Mouse (Mus musculus) limb, embryonic 10.5 days (tissue): ENCODE data around the gene Cpeb4. TPM values are rescaled to one million over a fixed set of nuclear protein-coding genes. Genes with fewer than 3 reads are reported as not detected.

Source experiments
- DNase-seq: peaks from one replicate; pipeline ENCODE4 v3.0.0-alpha.2; 2017; ENCODE audit warnings: low spot score
- H3K27ac ChIP-seq: fragments of 300-500 bp; sonication (generic); 2 replicates; pipeline ENCODE4 v1.5.1; 2016; ENCODE audit warnings: mild to moderate bottlenecking
- H3K27me3 ChIP-seq: fragments of 300-500 bp; sonication (generic); 2 replicates; pipeline ENCODE4 v1.6.1; 2016; ENCODE audit warnings: low read depth, mild to moderate bottlenecking; ENCODE audit not compliant: poor library complexity, severe bottlenecking
- H3K36me3 ChIP-seq: fragments of 300-500 bp; sonication (generic); 2 replicates; pipeline ENCODE4 v1.6.1; 2016; ENCODE audit warnings: mild to moderate bottlenecking, moderate library complexity
- H3K4me1 ChIP-seq: fragments of 300-500 bp; sonication (generic); 2 replicates; pipeline ENCODE4 v1.6.1; 2016
- H3K4me3 ChIP-seq: fragments of 300-500 bp; sonication (generic); 2 replicates; pipeline ENCODE4 v1.5.1; 2016; ENCODE audit warnings: mild to moderate bottlenecking, moderate library complexity
- H3K9me3 ChIP-seq: fragments of 300-500 bp; sonication (generic); replicated peaks from 2 replicates; pipeline ENCODE4 v1.6.1; 2016; ENCODE audit warnings: mild to moderate bottlenecking
- WGBS: fragments of 180-500 bp; shearing (Covaris S2); methylation state at CpG from one replicate; pipeline ENCODE4 v1.1.7; 2016; 5-methylcytosine and 5-hydroxymethylcytosine counted together
- polyA plus RNA-seq: library from polyadenylated mRNA; unstranded; fragments of >200 nt; fragmentation: Nextera tagmentation; extraction: Ambion mirVana; gene quantifications from 2 replicates; pipeline ENCODE4 v1.2.1, GENCODE M21; 2016

The Cpeb4 gene
- polyA plus RNA-seq, 1 experiment from 2014 or later, result 1.7 TPM

GRCm38 (mm10) chr11:31888229-31888628, 16.2 kb downstream of the Cpeb4 start:
- Histone ChIP-seq H3K36me3 (no peaks in the 10 kb centered on the region), H3K27me3 (no peaks in the 10 kb centered on the region), H3K4me3 (no peak overlapping the region), H3K9me3 (no peaks in the 10 kb centered on the region), H3K27ac (no peak overlapping the region), H3K4me1 (no peaks in the 10 kb centered on the region)
- 87% methylated on average over 1 of the region's 1 CpGs for WGBS
- DNase-seq, result no peak

GRCm38 (mm10) chr11:31892152-31892551, 20.1 kb downstream of the Cpeb4 start:
- no peaks in the 10 kb centered on the region for H3K4me1 ChIP-seq
- no peaks in the 10 kb centered on the region for H3K36me3 ChIP-seq
- no peak overlapping the region for H3K4me3 ChIP-seq
- DNase-seq, result no peak
- 59% methylated on average over 3 of the region's 3 CpGs for WGBS
- H3K9me3 ChIP-seq, result no peaks in the 10 kb centered on the region
- H3K27ac ChIP-seq, result no peak overlapping the region
- H3K27me3 ChIP-seq, result no peaks in the 10 kb centered on the region

GRCm38 (mm10) chr11:31893639-31894038, 21.6 kb downstream of the Cpeb4 start:
- H3K27me3 ChIP-seq, result no peaks in the 10 kb centered on the region
- H3K9me3 ChIP-seq, result no peaks in the 10 kb centered on the region
- no peak overlapping the region for H3K27ac ChIP-seq
- no peak overlapping the region for H3K4me3 ChIP-seq
- H3K4me1 ChIP-seq, result no peaks in the 10 kb centered on the region
- no peaks in the 10 kb centered on the region for H3K36me3 ChIP-seq
- no peak for DNase-seq
- 91% methylated on average over 2 of the region's 2 CpGs for WGBS

GRCm38 (mm10) chr11:31896065-31896792, 24.2 kb downstream of the Cpeb4 start:
- no peak overlapping the region for H3K27ac ChIP-seq

GRCm38 (mm10) chr11:31896905-31897304, 24.9 kb downstream of the Cpeb4 start:
- H3K4me1 ChIP-seq, result peaks cover 10% of the 10 kb centered on the region

More at GRCm38 (mm10) chr11:31896065-31896792, 24.2 kb downstream of the Cpeb4 start:
- H3K4me1 ChIP-seq, result peaks cover 10% of the 10 kb centered on the region
- no peaks in the 10 kb centered on the region for H3K36me3 ChIP-seq
- no peak for DNase-seq
- H3K9me3 ChIP-seq, result no peaks in the 10 kb centered on the region
- WGBS, result 75% methylated on average over 4 of the region's 4 CpGs
- no peak overlapping the region for H3K4me3 ChIP-seq
- H3K27me3 ChIP-seq, result no peaks in the 10 kb centered on the region

GRCm38 (mm10) chr11:31899166-31899565, 27.2 kb downstream of the Cpeb4 start:
- Histone ChIP-seq H3K4me3 (no peak overlapping the region), H3K36me3 (no peaks in the 10 kb centered on the region), H3K9me3 (no peaks in the 10 kb centered on the region), H3K4me1 (peaks cover 10% of the 10 kb centered on the region), H3K27ac (no peak overlapping the region), H3K27me3 (no peaks in the 10 kb centered on the region)
- no peak for DNase-seq

More at GRCm38 (mm10) chr11:31896905-31897304, 24.9 kb downstream of the Cpeb4 start:
- no peak overlapping the region for H3K27ac ChIP-seq
- H3K36me3 ChIP-seq, result no peaks in the 10 kb centered on the region
- no peaks in the 10 kb centered on the region for H3K27me3 ChIP-seq
- no peak overlapping the region for H3K4me3 ChIP-seq
- DNase-seq, result no peak
- H3K9me3 ChIP-seq, result no peaks in the 10 kb centered on the region
- WGBS, result 90% methylated on average over 3 of the region's 3 CpGs

GRCm38 (mm10) chr11:31900736-31901135, 28.7 kb downstream of the Cpeb4 start:
- DNase-seq, result no peak
- 22% methylated on average over 1 of the region's 1 CpGs for WGBS
- Histone ChIP-seq H3K27ac (no peak overlapping the region), H3K4me3 (no peak overlapping the region), H3K36me3 (no peaks in the 10 kb centered on the region), H3K9me3 (no peaks in the 10 kb centered on the region), H3K27me3 (no peaks in the 10 kb centered on the region), H3K4me1 (peaks cover 10% of the 10 kb centered on the region)

- no peak overlapping the region for H3K4me3 ChIP-seq
- WGBS, result 75% methylated on average over 1 of the region's 1 CpGs
- DNase-seq, result no peak
- no peaks in the 10 kb centered on the region for H3K36me3 ChIP-seq
- no peaks in the 10 kb centered on the region for H3K27me3 ChIP-seq
- no peak overlapping the region for H3K27ac ChIP-seq
- H3K4me1 ChIP-seq, result peaks cover 10% of the 10 kb centered on the region
- H3K9me3 ChIP-seq, result no peaks in the 10 kb centered on the region
Observed at GRCm38 (mm10) chr11:31902251-31903001, 30.4 kb downstream of the Cpeb4 start.

- no peak for DNase-seq
- Histone ChIP-seq H3K27me3 (no peaks in the 10 kb centered on the region), H3K27ac (no peak overlapping the region), H3K36me3 (no peaks in the 10 kb centered on the region), H3K9me3 (no peaks in the 10 kb centered on the region), H3K4me1 (no peaks in the 10 kb centered on the region), H3K4me3 (no peak overlapping the region)
Observed at GRCm38 (mm10) chr11:31906499-31906898, 34.5 kb downstream of the Cpeb4 start.

- Histone ChIP-seq H3K27me3 (no peaks in the 10 kb centered on the region), H3K4me3 (no peak overlapping the region), H3K36me3 (no peaks in the 10 kb centered on the region), H3K9me3 (no peaks in the 10 kb centered on the region), H3K4me1 (no peaks in the 10 kb centered on the region), H3K27ac (no peak overlapping the region)
- WGBS, result 70% methylated on average over 1 of the region's 1 CpGs
- no peak for DNase-seq
Observed at GRCm38 (mm10) chr11:31907650-31908049, 35.6 kb downstream of the Cpeb4 start.

GRCm38 (mm10) chr11:31912958-31913357, 40.9 kb downstream of the Cpeb4 start:
- Histone ChIP-seq H3K4me1 (no peaks in the 10 kb centered on the region), H3K4me3 (no peak overlapping the region), H3K36me3 (no peaks in the 10 kb centered on the region), H3K27me3 (no peaks in the 10 kb centered on the region), H3K27ac (no peak overlapping the region), H3K9me3 (no peaks in the 10 kb centered on the region)
- no peak for DNase-seq

GRCm38 (mm10) chr11:31917769-31918168, 45.8 kb downstream of the Cpeb4 start:
- Histone ChIP-seq H3K4me3 (no peak overlapping the region), H3K9me3 (no peaks in the 10 kb centered on the region), H3K27me3 (no peaks in the 10 kb centered on the region), H3K27ac (no peak overlapping the region), H3K4me1 (no peaks in the 10 kb centered on the region), H3K36me3 (0 out of 2 replicates have a peak, but pooled peaks cover 2% of the 10 kb centered on the region)
- DNase-seq, result no peak
- 91% methylated on average over 1 of the region's 1 CpGs for WGBS

GRCm38 (mm10) chr11:31930051-31930450, 58.0 kb downstream of the Cpeb4 start:
- peaks cover 7% of the 10 kb centered on the region for H3K4me1 ChIP-seq
- H3K27ac ChIP-seq, result no peak overlapping the region
- 94% methylated on average over 10 of the region's 10 CpGs for WGBS
- H3K27me3 ChIP-seq, result no peaks in the 10 kb centered on the region
- H3K36me3 ChIP-seq, result peaks cover 10% of the 10 kb centered on the region; the same call in 1 of the 2 replicates
- DNase-seq, result no peak
- H3K4me3 ChIP-seq, result no peak overlapping the region
- H3K9me3 ChIP-seq, result no peaks in the 10 kb centered on the region
